Mouse (Mus musculus): ENCODE data around the gene A630095N17Rik.

Gene A630095N17Rik

GRCm38 (mm10) chr1:75212542-75212941, 19.4 kb downstream of the A630095N17Rik start:
- DNase-seq: no peak

- no peak for DNase-seq
Measured at GRCm38 (mm10) chr1:75211141-75211708, 20.7 kb downstream of the A630095N17Rik start.

- peak; percentile 95 for DNase-seq
Measured at GRCm38 (mm10) chr1:75210136-75211087, 21.5 kb downstream of the A630095N17Rik start, which contains the start of the genes Glb1l and Stk16. Gene Glb1l, minus strand, starts transcription at chr1:75210813. Gene Stk16, plus strand, starts transcription at chr1:75210838.

GRCm38 (mm10) chr1:75208967-75209678, 22.8 kb downstream of the A630095N17Rik start:
- no peak for DNase-seq

GRCm38 (mm10) chr1:75201236-75201635, 30.7 kb downstream of the A630095N17Rik start:
- DNase-seq: no peak

GRCm38 (mm10) chr1:75192452-75192851, 39.5 kb downstream of the A630095N17Rik start:
- peak; percentile 51 for DNase-seq

GRCm38 (mm10) chr1:75191622-75192402, 40.1 kb downstream of the A630095N17Rik start, which contains the start of the genes Ankzf1 and Atg9a:
Gene Ankzf1, plus strand, starts transcription at chr1:75192151.
Gene Atg9a, minus strand, starts transcription at chr1:75192196.
- DNase-seq: peak; percentile 99

GRCm38 (mm10) chr1:75191258-75191621, 40.7 kb downstream of the A630095N17Rik start:
- DNase-seq: peak; percentile 57

GRCm38 (mm10) chr1:75190577-75190976, 41.3 kb downstream of the A630095N17Rik start:
- DNase-seq: peak; percentile 28

- DNase-seq: no peak
Measured at GRCm38 (mm10) chr1:75187914-75188483, 43.9 kb downstream of the A630095N17Rik start.

GRCm38 (mm10) chr1:75187126-75187525, 44.8 kb downstream of the A630095N17Rik start:
- DNase-seq: no peak

GRCm38 (mm10) chr1:75185495-75185894, 46.4 kb downstream of the A630095N17Rik start:
- DNase-seq: peak; percentile 46

- no peak for DNase-seq
Measured at GRCm38 (mm10) chr1:75182160-75182559, 49.7 kb downstream of the A630095N17Rik start.

GRCm38 (mm10) chr1:75181377-75181870, 50.5 kb downstream of the A630095N17Rik start:
- peak; percentile 44 for DNase-seq

GRCm38 (mm10) chr1:75180741-75181140, 51.2 kb downstream of the A630095N17Rik start:
- peak; percentile 21 for DNase-seq

- peak; percentile 86 for DNase-seq
Measured at GRCm38 (mm10) chr1:75180105-75180590, 51.8 kb downstream of the A630095N17Rik start, which contains the start of gene Abcb6. Gene Abcb6, minus strand, starts transcription at chr1:75180392.

- DNase-seq: peak; percentile 72
Measured at GRCm38 (mm10) chr1:75179334-75180104, 52.4 kb downstream of the A630095N17Rik start.

Data from cerebellum, adult 9-10 months (tissue).